Mouse (Mus musculus): Measurements from ENCODE around the gene 5730480H06Rik.
A peak's percentile ranks its signal among the peaks of the same experiment; 100 is the strongest.

5730480H06Rik gene

GRCm38 (mm10) chr5:48421957-48422356 is 94.2 kb downstream of the 5730480H06Rik start:
- no peak for DNase-seq (ENCODE audit: low spot score in 2 of 2)

GRCm38 (mm10) chr5:48430459-48430858 is 102.7 kb downstream of the 5730480H06Rik start:
- peak in 1 of 2 experiments; percentile 20 for DNase-seq (ENCODE audit: low spot score in 2 of 2)

GRCm38 (mm10) chr5:48448888-48449287 is 121.1 kb downstream of the 5730480H06Rik start:
- DNase-seq (ENCODE audit: low spot score in 2 of 2) = no peak

GRCm38 (mm10) chr5:48460221-48460620 is 132.5 kb downstream of the 5730480H06Rik start:
- no peak for DNase-seq (ENCODE audit: low spot score in 2 of 2)
